In the genomic region with DNA sequence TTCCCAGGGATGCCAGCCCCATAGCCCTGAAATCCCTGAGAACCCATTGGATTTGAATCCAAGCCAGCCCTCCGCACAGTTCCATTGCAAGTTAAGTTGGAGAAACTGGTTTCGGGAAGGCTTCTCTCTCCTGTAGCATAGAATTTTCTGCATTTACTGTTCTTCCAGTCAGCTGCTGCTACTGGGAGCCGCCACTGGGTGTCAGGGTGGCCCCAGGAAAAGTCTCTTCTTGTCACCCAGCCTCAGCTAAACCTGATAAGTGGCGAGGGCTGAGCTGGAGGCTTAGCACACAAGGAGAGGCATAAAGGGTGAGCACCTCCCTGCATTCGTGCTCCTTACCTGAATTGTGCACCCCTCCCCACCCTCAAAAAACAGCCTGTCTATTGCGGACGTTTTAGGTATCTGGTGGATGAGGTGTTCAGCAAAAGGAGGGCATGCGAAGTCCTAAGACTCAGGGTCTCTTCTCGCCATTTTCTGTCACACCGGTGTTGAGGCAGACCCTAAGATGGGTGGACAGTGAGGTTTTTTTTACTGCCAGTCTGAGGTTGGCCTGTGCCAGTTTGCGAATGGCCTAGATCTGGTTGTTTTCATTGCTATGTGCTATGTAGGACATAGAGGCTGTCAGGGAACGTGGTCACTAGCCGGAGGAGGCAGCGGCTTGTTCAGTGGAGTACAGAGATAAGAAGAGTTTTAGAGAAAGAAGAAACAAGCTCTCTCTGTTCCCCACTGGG, we compare ENCODE assay signal across 7 mouse cellular contexts. TPM values are rescaled to one million over a fixed set of nuclear protein-coding genes. Genes with fewer than 3 reads are reported as not detected.
A peak's percentile ranks its signal among the peaks of the same experiment; 100 is the strongest.
DNase-seq lines count a peak whose midpoint lies in the region; TF ChIP-seq lines count a peak whose summit lies in the region.

No protein-coding gene starts in this region.

- peak; percentile 34 for DNase-seq in A20 (ENCODE audit: low read depth, low spot score)
- DNase-seq in MEL (ENCODE audit: low read depth, low spot score) = peak; percentile 72
- peak; percentile 42 to 45 for DNase-seq in heart, postnatal 10 days
- peak; percentile 64 to 74 for DNase-seq in layer of hippocampus, postnatal 10 days (ENCODE audit: low spot score in 2 of 2)
- peak; percentile 48 for DNase-seq in midbrain, embryonic 10.5 days (ENCODE audit: low spot score)

- 0 out of 4 replicates have a peak, but pooled peaks cover 0 to 4% of the 10 kb centered on the region in 2 experiments for H3K4me1 ChIP-seq in MEL (ENCODE audit: control insufficient read depth in 1 of 2, insufficient read depth in 2 of 2, low read length in 2 of 2)
- H3K4me1 ChIP-seq in cortical plate, adult 2 months (ENCODE audit: control insufficient read depth, insufficient read depth, low read length) = no peaks in the 10 kb centered on the region
- no peaks in the 10 kb centered on the region for H3K4me1 ChIP-seq in midbrain, embryonic 10.5 days
- H3K4me1 ChIP-seq in testis, adult 2 months (ENCODE audit: control insufficient read depth, insufficient read depth, low read length) = no peaks in the 10 kb centered on the region

- H3K9me3 ChIP-seq in MEL (replicated peaks; ENCODE audit: insufficient read depth, low read length) = no peaks in the 10 kb centered on the region
- H3K9me3 ChIP-seq in midbrain, embryonic 10.5 days (replicated peaks) = no peaks in the 10 kb centered on the region

- peak; percentile 29 to 85 (median 84); a peak in 5 of 6 replicates for TF ChIP-seq CTCF in MEL (IDR thresholded peaks at IDR 0.05 in 2 of 3, conservative IDR thresholded peaks at IDR 0.05 in 1 of 3; ENCODE audit: control insufficient read depth in 1 of 3, insufficient read depth in 1 of 3, low read depth in 2 of 3, low read length in 3 of 3, poor library complexity in 1 of 3, severe bottlenecking in 1 of 3)
- TF ChIP-seq CTCF in cortical plate, adult 2 months (IDR thresholded peaks at IDR 0.05; ENCODE audit: extremely low read depth, insufficient read depth, low read length) = peak; percentile 74
- TF ChIP-seq CTCF in testis, adult 2 months (IDR thresholded peaks at IDR 0.05; ENCODE audit: control insufficient read depth, insufficient read depth, insufficient replicate concordance, low read depth, low read length) = peak; percentile 36; the same call in 1 of the 2 replicates

- no peaks in the 10 kb centered on the region for H3K79me2 ChIP-seq in MEL (ENCODE audit: control insufficient read depth, insufficient read depth, low read length, poor library complexity)

- 63% methylated on average over 14 of the region's 14 CpGs for WGBS in midbrain, embryonic 10.5 days

- H3K27me3 ChIP-seq in MEL (ENCODE audit: control insufficient read depth in 1 of 2, insufficient read depth in 2 of 2, low read length in 2 of 2) = no peaks in the 10 kb centered on the region
- no peaks in the 10 kb centered on the region for H3K27me3 ChIP-seq in midbrain, embryonic 10.5 days (ENCODE audit: low read depth, poor library complexity, severe bottlenecking)
- H3K27me3 ChIP-seq in testis, adult 2 months (ENCODE audit: control insufficient read depth, insufficient read depth, low read length) = no peaks in the 10 kb centered on the region

- TF ChIP-seq RAD21 in MEL (IDR thresholded peaks at IDR 0.05; ENCODE audit: low read depth, low read length) = peak; percentile 87

- no peak overlapping the region for H3K27ac ChIP-seq in MEL (ENCODE audit: control insufficient read depth, low read depth, low read length)
- H3K27ac ChIP-seq in cortical plate, adult 2 months (ENCODE audit: insufficient read depth, low read length) = no peak overlapping the region
- no peak overlapping the region for H3K27ac ChIP-seq in midbrain, embryonic 10.5 days (replicated peaks)
- no peak overlapping the region for H3K27ac ChIP-seq in testis, adult 2 months (ENCODE audit: control insufficient read depth, insufficient read depth, low read depth, low read length)

- H3K36me3 ChIP-seq in MEL (ENCODE audit: control insufficient read depth in 1 of 2, insufficient read depth in 2 of 2, low read length in 2 of 2) = no peaks in the 10 kb centered on the region
- no peaks in the 10 kb centered on the region for H3K36me3 ChIP-seq in midbrain, embryonic 10.5 days
- no peaks in the 10 kb centered on the region for H3K36me3 ChIP-seq in testis, adult 2 months (ENCODE audit: control insufficient read depth, insufficient read depth, low read length)

- intact Hi-C loops in heart, postnatal 10 days (cut with DNase I) = loop anchor here (2.0 to 10.0 kb wide), 5 partner anchors 247 to 1243 kb away; a partner anchor contains a TSS

- H3K4me3 ChIP-seq in MEL (ENCODE audit: control insufficient read depth in 1 of 2, insufficient read depth in 1 of 2, low read depth in 2 of 2, low read length in 2 of 2) = no peak overlapping the region
- H3K4me3 ChIP-seq in cortical plate, adult 2 months (ENCODE audit: insufficient read depth, low read length) = no peak overlapping the region
- H3K4me3 ChIP-seq in midbrain, embryonic 10.5 days = no peak overlapping the region
- no peak overlapping the region for H3K4me3 ChIP-seq in testis, adult 2 months (ENCODE audit: control insufficient read depth, low read depth, low read length)

- no peak for TF ChIP-seq POLR2A in MEL (IDR thresholded peaks at IDR 0.05; ENCODE audit: control insufficient read depth in 1 of 2, insufficient read depth in 1 of 2, low read depth in 1 of 2, low read length in 2 of 2, poor library complexity in 1 of 2)
- no peak for TF ChIP-seq POLR2A in cortical plate, adult 2 months (IDR thresholded peaks at IDR 0.05; ENCODE audit: extremely low read depth, insufficient read depth, low read length)
- no peak for TF ChIP-seq POLR2A in testis, adult 2 months (IDR thresholded peaks at IDR 0.05; ENCODE audit: control insufficient read depth, low read depth, low read length)

- no peak overlapping the region for H3K9ac ChIP-seq in MEL (ENCODE audit: control insufficient read depth, low read depth, low read length, poor library complexity, severe bottlenecking)

- no peak for TF ChIP-seq EP300 in MEL (IDR thresholded peaks at IDR 0.05; ENCODE audit: low read depth in 1 of 2, low read length in 2 of 2)

TF ChIP-seq in MEL, 35 proteins besides CTCF, POLR2A, EP300 and RAD21:
- TF ChIP-seq SMC3 (IDR thresholded peaks at IDR 0.05; ENCODE audit: low read depth, low read length) (peak; percentile 76), TBP (IDR thresholded peaks at IDR 0.05; ENCODE audit: low read depth, low read length) (no peak), MXI1 (IDR thresholded peaks at IDR 0.05; ENCODE audit: low read depth, low read length) (peak; percentile 38; the same call in 1 of the 2 replicates), SIN3A (IDR thresholded peaks at IDR 0.05; ENCODE audit: low read length) (0 out of 2 replicates have a peak, but pooled peaks have one; percentile 23), ZC3H11A (IDR thresholded peaks at IDR 0.05; ENCODE audit: low read depth, low read length) (peak; percentile 65), HCFC1 (IDR thresholded peaks at IDR 0.05; ENCODE audit: low read depth, low read length) (no peak)

RNA-seq across cellular contexts. Expression of a gene that starts 41.9 kb away (rescaled TPM):
- total RNA-seq in MEL (2012; rRNA removed) = 14.6 and 16.8 TPM in 2 replicates
- 10 to 100 TPM in 1 of 2 experiments, not detected in 1; 22.2 TPM for polyA plus RNA-seq in MEL (2012; ENCODE audit: insufficient read depth in 1 of 2, insufficient read length in 2 of 2, low read depth in 1 of 2, low replicate concordance in 2 of 2, missing spikeins in 1 of 2)
- polyA plus RNA-seq in cortical plate, adult 2 months (2012; rRNA removed) = 172 and 184 TPM in 2 replicates
- total RNA-seq in heart, postnatal 10 days (2021) = 10 to 100 TPM; 66.9 to 72.3 TPM
- total RNA-seq in layer of hippocampus, postnatal 10 days (2021) = 100 to 1,000 TPM; 185 to 198 TPM
- 50.8 and 56.8 TPM in 2 replicates for polyA plus RNA-seq in midbrain, embryonic 10.5 days (2016; fragmentation: Nextera tagmentation; extraction: Ambion mirVana)
- 12.7 TPM in 2 replicates for polyA plus RNA-seq in testis, adult 2 months (2012; rRNA removed)

RNA-seq across cellular contexts. Expression of a gene that starts 48.9 kb away (rescaled TPM):
- 72.7 and 78.9 TPM in 2 replicates for total RNA-seq in MEL (2012; rRNA removed)
- 100 to 1,000 TPM in 1 of 2 experiments, 10 to 100 TPM in 1; 97.4 to 136 TPM for polyA plus RNA-seq in MEL (2012; ENCODE audit: insufficient read depth in 1 of 2, insufficient read length in 2 of 2, low read depth in 1 of 2, low replicate concordance in 2 of 2, missing spikeins in 1 of 2)
- polyA plus RNA-seq in cortical plate, adult 2 months (2012; rRNA removed) = 237 and 250 TPM in 2 replicates
- total RNA-seq in heart, postnatal 10 days (2021) = 10 to 100 TPM; 72.6 to 78.1 TPM
- 100 to 1,000 TPM; 203 to 226 TPM for total RNA-seq in layer of hippocampus, postnatal 10 days (2021)
- 115 and 138 TPM in 2 replicates for polyA plus RNA-seq in midbrain, embryonic 10.5 days (2016; fragmentation: Nextera tagmentation; extraction: Ambion mirVana)
- 59.1 and 70.5 TPM in 2 replicates for polyA plus RNA-seq in testis, adult 2 months (2012; rRNA removed)
